Mouse (Mus musculus): Measurements from ENCODE around the gene Klf17.
"Not testable (repeated sequence)": the region's sequence is repeated elsewhere in the genome, so short reads cannot be mapped to it uniquely, and the experiment has no call there.

The Klf17 gene

DNA sequence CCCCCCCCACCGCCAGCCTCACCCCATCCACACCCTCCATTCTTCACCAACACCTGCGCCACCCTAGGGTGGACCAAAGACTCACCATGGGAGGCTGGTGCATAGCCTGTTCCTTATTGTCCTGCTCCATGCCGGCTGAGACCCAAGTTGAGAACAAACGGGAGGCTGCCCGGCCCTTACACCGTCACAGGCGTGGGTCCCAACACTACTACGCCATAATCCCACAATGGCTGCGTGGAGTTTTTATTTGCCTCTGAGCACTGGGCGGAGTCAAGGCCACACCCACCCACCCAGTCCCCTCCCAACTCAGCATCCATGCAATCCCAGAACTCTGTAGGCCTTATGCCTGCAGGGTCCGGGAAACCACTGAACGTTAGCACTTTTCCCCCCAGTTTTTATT lies at the start of gene Klf17:
Gene Klf17, minus strand, starts transcription at position 233 of the 400 bp plus-strand sequence.
- DNase-seq = no peak

DNA sequence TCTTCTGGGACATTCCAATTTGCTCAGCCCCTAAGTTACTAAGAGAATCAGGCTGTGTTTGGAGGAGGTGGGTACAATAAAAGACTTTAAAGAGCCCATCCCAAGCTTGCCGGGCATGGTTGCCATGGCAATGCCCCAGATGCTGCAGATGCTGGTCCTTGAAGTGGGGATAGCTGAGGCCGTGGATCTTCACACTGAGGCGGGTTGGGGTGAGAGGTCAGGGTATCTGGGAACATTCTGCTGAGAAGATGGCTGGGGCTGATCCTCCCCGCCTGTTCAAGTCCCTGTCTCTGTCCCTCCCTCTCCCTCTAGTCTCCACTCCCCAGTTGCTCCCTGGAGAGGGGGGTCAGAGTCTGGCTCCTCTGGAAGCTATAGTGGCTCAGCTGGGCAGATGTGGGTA lies 48.9 kb upstream of the Klf17 start:
- no peak for DNase-seq

DNA sequence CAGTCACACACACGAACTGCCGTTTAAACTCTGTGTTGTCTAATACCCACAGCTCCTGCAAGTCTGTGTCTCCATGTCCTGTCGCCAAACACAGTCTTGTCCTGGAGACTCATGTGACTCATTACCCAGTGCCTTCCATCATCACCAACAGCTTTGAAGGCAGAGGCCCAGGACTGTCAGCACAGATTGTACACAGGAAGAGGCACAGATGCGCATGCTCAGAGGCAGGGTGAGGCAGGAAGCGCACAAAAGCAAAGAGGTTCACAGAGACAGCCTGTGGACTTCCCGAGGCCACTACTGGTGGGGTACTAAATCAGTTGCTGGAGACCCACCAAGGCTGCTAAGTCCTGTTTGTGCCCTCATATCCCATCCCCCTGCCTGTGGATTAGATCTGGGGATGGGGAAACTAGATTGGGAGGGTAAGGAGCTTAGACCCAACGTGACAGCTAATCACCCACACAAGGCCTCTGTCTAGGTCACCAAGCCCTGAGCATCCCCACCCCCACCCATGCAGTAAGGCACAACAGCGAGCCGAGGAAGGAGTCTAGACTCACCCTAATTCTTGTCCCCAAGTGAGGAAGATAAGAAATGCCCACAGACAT lies 48.2 kb upstream of the Klf17 start:
- no peak for DNase-seq

DNA sequence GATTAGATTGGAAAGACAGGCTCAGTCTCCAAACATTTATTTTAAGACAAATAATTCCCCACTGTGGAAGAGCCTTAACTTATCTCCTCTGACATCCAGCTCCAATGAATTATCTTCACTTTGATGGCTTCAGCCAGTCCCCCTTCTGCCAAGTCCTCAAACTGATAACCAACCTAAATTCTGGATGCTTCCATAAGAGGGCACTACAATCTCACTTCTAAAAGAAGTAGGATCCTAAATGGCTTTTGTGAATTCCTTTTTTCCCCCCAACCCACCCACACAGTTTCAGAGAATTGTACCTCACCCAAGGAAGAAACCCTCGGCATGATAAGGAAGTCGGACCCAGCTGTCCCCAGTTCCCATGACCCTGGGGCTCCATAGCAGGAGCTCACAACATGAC lies 45.5 kb upstream of the Klf17 start:
- DNase-seq = no peak

DNA sequence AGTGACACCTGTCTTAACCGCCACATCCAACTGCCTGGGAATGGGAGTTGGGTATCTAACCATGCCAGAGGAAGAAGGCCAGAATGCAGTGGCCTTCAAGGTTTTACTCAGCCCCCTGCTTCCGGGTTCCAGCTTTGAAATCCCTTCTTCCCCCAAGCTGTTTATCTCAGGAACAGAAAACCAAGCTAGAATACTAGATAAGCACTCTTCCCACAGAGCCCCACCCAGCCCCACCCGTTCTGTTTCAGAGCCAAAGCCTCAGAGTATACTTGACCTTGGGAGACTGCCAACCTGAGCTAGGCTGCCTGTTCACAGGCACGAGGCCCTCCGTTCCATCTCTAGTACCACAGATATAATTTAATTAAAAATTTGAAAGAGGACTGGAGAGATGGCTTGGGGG lies 41.5 kb upstream of the Klf17 start:
- DNase-seq = no peak

DNA sequence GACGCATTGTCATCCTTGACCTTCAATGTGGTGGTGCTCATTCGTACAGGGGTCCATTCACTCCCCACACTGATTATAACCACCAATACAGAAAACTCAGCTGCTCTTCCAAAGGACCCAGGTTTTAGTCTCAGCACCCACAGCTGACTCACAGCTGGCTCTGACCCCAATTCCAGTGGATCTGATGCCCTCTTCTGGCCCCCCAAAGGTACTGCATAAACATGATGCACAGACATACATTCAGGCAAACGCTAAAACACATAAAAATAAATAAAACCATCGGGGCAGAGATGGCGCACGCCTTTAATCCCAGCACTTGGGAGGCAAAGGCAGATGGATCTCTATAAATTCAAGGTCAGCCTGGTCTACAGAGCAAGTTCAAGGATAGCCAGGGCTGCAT lies 34.5 kb upstream of the Klf17 start:
- no peak for DNase-seq

DNA sequence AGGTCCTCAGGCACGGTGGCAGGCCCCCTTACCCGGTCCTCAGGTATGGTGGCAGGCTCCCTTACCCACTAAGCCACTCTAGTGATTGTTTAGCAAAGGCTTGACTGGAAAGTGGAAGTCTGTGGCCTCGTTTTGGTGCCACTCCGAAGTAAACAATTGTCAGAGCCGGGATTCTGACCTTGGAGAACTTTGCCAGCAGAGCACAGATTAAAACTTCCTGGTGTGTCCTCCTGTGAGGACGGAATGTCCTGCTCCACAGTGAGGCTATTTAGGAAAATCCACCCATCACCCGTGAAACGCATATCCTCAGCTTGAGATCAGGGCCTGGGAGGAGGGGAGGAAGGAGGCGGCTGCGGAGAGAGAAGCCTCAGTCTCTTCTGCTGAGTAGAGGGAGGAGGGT lies 22.9 kb upstream of the Klf17 start:
- no peak for DNase-seq

DNA sequence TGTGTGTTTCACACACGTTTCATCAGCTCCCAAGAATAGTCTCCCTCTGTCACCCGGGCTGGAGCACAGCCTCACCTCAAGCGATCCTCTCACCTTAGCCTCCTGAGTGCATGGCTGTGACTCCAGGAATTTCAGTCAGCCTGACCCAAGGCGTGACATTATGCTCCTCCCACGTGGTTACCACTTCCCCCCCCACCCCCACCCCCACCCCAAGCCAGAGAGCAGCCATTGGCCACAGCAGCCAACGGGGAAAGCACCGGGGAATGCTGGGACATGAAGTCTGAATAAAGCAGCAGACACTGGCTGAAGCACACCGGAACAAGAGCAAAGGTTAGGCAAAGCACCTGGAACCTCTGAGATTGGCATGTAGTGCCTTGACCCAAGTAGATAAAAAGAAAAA lies 21.5 kb upstream of the Klf17 start:
- no peak for DNase-seq

DNA sequence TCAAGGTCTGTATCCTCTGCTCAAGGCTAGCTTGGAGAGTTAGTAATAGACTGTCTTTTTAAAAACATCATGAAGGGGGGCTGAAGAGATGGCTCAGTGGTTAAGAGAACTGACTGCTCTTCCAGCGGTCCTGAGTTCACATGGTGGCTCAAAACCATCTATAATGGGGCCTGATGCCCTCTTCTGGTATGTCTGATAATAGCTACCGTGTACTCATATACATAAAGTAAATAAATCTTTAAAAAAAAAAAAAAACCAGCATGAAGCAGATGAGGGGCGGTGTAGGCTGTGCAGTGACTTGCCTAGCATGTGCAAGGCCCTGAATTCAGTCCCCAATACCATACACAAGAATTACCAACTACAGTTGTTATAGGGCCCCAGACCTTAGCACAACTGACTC lies 17.5 kb upstream of the Klf17 start:
- no peak for DNase-seq

DNA sequence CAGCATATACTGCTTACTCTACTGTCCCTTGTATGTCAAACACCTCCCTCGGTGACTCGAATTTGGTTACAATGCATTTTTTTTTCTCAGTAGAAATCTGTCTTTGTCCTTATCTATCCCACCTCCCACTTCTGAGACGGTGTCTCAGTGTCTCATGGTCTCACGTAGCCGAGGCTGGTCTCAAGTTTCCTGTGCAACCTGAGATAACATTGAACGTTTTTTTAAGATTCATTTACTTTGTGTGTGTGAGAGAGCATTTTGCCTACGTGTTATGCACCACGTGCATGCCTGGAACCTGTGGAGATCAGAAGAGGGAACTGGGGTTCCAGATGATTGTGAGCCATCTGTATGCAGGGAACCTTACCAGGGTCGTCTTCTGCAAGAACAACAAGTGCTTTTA lies 7.5 kb upstream of the Klf17 start:
- DNase-seq = no peak

DNA sequence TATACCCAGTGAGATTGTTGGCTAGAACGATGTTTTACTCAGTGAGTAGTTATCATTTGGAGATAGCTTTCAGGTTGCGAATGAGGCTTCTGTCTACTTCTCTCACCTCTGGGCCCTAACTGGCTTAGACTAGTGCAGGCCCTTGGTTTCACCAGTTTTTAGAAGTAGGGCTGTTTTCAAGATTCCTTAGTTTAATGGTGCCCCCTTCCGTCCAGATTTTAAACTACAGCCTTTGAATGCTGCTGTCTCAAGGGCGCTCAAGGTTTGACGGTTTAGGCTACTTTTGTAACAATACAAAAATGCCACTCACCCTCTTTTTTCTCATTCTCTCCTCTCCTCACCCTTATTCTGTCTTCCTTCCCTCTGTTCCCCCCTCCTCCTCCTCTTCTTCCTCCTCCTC lies 5.5 kb upstream of the Klf17 start:
- DNase-seq = peak; percentile 41

DNA sequence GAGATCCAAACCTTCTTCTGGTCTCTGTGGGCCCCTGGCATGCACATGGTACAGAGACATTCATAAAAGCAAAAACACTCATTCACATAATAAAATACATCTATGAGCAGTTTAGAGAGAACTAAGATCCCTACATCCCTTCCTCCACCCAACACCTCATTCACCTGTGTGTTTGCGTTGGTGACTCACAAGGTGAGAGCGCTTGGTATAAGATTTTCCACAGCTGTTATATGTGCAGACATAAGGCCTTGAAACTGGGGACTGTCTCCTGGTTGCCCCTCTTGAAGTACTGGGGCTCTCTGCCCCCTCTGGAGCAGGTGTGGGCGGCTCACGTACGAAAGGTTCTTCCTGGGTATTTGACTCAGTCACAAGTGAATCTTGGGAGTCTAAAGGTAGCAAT lies 5.3 kb downstream of the Klf17 start:
- DNase-seq = no peak

DNA sequence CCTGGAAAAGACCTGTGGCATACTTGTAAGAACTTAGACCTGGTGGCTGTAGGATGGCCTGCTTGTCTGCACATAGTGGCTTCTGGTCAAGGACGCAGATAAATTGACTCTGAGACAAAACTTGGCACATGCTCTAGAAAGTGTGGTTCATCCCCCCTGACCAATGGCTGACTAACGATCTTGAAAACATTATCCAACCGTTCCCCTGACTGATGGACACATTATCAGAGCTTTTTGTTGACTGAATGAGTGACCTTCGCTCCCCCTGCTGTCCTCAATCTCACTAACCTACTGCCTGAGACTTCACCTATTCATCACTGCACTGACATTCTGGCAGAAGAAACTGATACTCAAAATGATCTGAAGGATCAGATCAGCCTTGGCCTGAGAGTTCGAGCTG lies 13.0 kb downstream of the Klf17 start:
- not testable (repeated sequence) for DNase-seq

DNA sequence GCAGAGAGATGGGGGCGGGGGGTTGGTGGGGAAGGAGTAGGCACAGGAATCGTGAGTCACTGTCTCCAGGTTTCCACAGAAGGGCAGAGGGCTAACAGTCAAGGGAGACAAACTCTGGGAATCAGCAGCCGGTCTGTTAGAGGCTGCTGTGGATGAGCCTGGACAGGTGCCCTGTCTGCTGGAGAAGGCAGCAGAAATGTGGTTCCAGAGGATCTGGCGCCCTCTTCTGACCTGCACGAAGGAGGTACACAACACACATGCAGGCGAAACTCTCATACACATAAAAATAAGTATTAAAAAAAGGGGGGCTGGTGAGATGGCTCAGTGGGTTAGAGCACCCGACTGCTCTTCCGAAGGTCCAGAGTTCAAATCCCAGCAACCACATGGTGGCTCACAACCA lies 27.9 kb downstream of the Klf17 start:
- DNase-seq = no peak

DNA sequence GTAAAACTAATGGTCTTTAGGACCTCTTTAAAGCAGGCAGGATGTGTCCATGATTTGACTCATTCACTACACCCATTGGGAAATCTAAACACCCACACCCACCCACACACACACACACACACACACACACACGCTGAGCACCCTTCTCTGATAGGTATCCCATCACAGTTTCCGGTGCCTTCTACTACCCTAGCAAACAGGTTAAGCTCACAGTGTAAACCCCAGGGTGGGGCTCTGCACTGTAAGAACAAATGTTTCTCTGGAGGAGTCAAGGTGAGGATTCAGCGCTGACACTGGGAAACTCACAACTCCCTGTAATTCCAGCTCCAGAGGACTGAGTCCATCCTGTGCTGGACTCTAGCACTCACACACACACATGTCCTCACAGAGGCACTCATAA lies 33.5 kb downstream of the Klf17 start:
- no peak for DNase-seq

DNA sequence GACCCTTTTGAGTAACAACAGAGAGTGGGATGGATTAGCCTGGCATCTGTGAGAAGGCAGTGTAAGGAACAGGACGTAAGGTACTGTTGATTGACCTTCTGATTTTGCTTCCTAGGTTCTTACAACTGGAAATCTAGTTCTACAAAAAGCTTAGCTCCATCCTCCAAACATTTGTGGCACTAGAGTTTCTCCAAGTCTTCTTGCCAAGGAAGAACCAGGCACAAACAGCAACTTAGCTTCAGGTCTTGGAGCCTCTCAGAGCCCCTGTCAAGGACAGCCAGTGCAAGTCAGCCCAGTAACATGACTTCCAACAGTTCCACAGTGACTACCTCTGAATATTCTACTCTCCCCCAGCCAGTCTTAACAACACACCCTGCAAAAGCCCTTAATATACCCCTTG lies 41.3 kb downstream of the Klf17 start, which contains the start of gene Gm12845:
Gene Gm12845, plus strand, starts transcription at position 301 of the 400 bp plus-strand sequence.
- DNase-seq = no peak

DNA sequence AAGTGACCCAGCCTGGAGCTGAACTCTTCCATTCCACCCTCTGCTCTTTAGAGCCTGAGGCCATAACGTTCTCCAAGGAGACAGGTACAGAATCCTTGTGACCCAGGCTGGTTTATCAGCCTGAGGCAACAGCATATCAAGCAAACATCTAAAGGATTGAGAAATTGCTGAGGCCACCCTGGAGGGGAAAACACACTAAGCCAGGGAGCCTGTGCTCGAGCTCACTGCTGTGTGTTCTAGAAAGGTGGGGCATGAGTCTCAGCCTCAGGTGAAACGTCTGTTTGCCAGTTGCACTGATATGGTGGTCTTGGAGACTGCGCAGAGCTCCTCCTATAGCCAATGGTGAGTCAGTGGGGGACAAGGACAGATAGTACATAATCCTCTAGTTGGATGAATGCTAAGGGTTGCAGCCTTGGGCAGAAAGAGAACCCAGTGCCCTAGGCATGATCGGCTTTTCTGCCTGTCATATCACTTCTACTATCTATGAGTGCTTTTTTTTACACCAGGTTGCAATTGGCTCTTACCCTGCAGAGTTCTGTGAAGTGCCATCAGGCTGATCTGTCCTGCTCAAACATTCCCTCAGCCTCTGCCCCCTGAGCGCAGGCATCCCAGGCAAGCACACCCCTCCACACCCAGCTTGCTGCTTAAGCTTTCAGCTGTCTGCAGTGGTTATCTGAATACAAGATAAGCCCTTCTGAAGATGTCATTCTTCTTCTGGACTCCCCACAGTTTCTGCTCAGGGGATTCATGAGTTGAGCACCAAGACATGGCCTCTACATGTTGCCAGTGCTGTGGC lies 51.9 kb downstream of the Klf17 start:
- no peak for DNase-seq

DNA sequence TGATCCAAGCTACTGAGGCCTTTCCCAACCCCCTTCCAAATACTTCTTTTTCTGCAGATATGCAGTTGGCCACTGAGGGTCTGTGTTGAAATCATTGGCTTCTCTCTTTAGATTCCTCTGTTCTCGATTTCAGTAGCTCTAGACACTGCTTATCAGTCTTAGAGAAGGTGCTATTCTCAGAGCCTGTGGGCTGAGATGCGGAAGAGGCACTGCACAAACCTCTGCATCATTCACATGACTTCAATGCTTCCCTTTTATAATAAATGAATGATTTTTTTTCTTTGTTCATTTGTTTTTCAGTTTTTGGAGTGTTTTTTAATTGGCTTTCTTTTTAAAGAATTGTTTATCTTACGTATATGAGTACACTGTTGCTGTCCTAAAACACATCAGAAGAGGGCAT lies 53.1 kb downstream of the Klf17 start:
- no peak for DNase-seq

DNA sequence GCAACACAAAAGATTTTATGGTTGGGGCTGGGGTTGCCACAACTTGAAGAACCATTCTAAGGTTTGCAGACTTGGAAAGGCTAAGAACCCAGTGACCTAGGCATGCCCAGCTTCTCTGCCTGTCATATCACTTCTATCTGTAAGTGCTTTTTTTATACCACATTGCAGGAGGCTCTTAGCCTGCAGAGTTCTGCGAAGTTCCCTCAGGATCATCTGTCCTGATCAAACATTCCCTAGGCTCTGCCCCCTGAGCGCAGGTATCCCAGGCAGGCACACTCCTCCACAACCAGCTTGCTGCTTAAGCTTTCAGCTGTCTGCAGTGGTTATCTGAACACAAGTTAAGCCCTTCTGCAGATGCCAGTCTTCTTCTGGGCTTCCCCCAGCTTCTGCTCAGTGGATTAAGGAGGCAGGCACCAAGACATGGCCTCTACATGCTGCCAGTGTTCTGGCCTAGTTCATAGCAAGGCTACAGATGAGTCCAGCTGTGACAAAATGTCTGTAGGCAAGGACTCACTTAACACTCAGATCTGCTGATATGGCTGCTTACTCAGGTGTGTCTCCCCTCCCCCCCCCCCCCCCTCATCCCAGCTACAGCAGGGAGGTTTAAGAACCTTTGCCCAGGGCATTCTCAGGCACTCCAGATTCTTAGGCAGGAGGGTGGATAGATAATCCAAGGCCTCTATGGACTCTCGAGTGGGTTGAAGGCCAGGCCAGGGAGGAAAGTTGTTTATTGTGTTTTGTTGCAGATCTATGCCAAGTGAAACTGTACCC lies 56.5 kb downstream of the Klf17 start:
- no peak for DNase-seq
